Mouse (Mus musculus): ENCODE data around the gene Dhx37. TPM values are rescaled to one million over a fixed set of nuclear protein-coding genes. Genes with fewer than 3 reads are reported as not detected.

The Dhx37 gene
- polyA plus RNA-seq, 1 experiment from 2014 or later: 11.4 TPM

- peaks cover 47% of the 10 kb centered on the region for H3K4me1 ChIP-seq
- H3K4me3 ChIP-seq: no peak overlapping the region
- no peak for ATAC-seq
- H3K27ac ChIP-seq: no peak overlapping the region
- H3K27me3 ChIP-seq (replicated peaks): no peaks in the 10 kb centered on the region
- H3K4me2 ChIP-seq: no peak overlapping the region
- no peak overlapping the region for H3K9ac ChIP-seq
- 88% methylated on average over 4 of the region's 4 CpGs for WGBS (ENCODE audit: insufficient replicate concordance)
- H3K36me3 ChIP-seq: no peaks in the 10 kb centered on the region
- no peaks in the 10 kb centered on the region for H3K9me3 ChIP-seq (replicated peaks)
Observed at GRCm38 (mm10) chr5:125470713-125471112, 36.8 kb upstream of the Dhx37 start.

- no peak for ATAC-seq
- no peaks in the 10 kb centered on the region for H3K27me3 ChIP-seq (replicated peaks)
- H3K27ac ChIP-seq: peak overlapping the region; percentile 3
- H3K9me3 ChIP-seq (replicated peaks): no peaks in the 10 kb centered on the region
- 87% methylated on average over 14 of the region's 14 CpGs for WGBS (ENCODE audit: insufficient replicate concordance)
- H3K4me1 ChIP-seq: peaks cover 61% of the 10 kb centered on the region
- no peaks in the 10 kb centered on the region for H3K36me3 ChIP-seq
- no peak overlapping the region for H3K4me2 ChIP-seq
- H3K9ac ChIP-seq: no peak overlapping the region
- no peak overlapping the region for H3K4me3 ChIP-seq
Observed at GRCm38 (mm10) chr5:125467261-125467660, 33.3 kb upstream of the Dhx37 start.

- Histone ChIP-seq H3K4me2 (peak overlapping the region; percentile 72), H3K27me3 (replicated peaks) (no peaks in the 10 kb centered on the region), H3K9ac (peak overlapping the region; percentile 65; the same call in 1 of the 2 replicates), H3K9me3 (replicated peaks) (no peaks in the 10 kb centered on the region), H3K36me3 (no peaks in the 10 kb centered on the region), H3K4me1 (peaks cover 68% of the 10 kb centered on the region), H3K27ac (peak overlapping the region; percentile 75), H3K4me3 (peak overlapping the region; percentile 54; the same call in 1 of the 2 replicates)
- no peak for ATAC-seq
- WGBS (ENCODE audit: insufficient replicate concordance): 82% methylated on average over 5 of the region's 5 CpGs
Observed at GRCm38 (mm10) chr5:125466483-125466882, 32.6 kb upstream of the Dhx37 start.

- Histone ChIP-seq H3K4me2 (peak overlapping the region; percentile 72), H3K27me3 (replicated peaks) (no peaks in the 10 kb centered on the region), H3K4me1 (peaks cover 71% of the 10 kb centered on the region), H3K4me3 (peak overlapping the region; percentile 54), H3K9ac (peak overlapping the region; percentile 65), H3K9me3 (replicated peaks) (no peaks in the 10 kb centered on the region), H3K27ac (peak overlapping the region; percentile 75), H3K36me3 (no peaks in the 10 kb centered on the region)
- WGBS (ENCODE audit: insufficient replicate concordance): under 1% methylated on average over 25 of the region's 25 CpGs
- ATAC-seq: peak; percentile 99
Observed at GRCm38 (mm10) chr5:125465701-125466106, 31.8 kb upstream of the Dhx37 start.

GRCm38 (mm10) chr5:125465192-125465591 lies 31.3 kb upstream of the Dhx37 start:
- Histone ChIP-seq H3K4me3 (peak overlapping the region; percentile 54), H3K9me3 (replicated peaks) (no peaks in the 10 kb centered on the region), H3K36me3 (no peaks in the 10 kb centered on the region), H3K9ac (peak overlapping the region; percentile 59), H3K4me2 (peak overlapping the region; percentile 72), H3K4me1 (peaks cover 65% of the 10 kb centered on the region), H3K27ac (peak overlapping the region; percentile 75), H3K27me3 (replicated peaks) (no peaks in the 10 kb centered on the region)
- WGBS (ENCODE audit: insufficient replicate concordance): 34% methylated on average over 7 of the region's 7 CpGs
- no peak for ATAC-seq

- Histone ChIP-seq H3K9me3 (replicated peaks) (no peaks in the 10 kb centered on the region), H3K36me3 (no peaks in the 10 kb centered on the region), H3K27ac (peak overlapping the region; percentile 18; the same call in 1 of the 2 replicates), H3K4me3 (peak overlapping the region; percentile 2; the same call in 1 of the 2 replicates), H3K4me1 (peaks cover 68% of the 10 kb centered on the region), H3K4me2 (peak overlapping the region; percentile 48), H3K27me3 (replicated peaks) (no peaks in the 10 kb centered on the region), H3K9ac (no peak overlapping the region)
- WGBS (ENCODE audit: insufficient replicate concordance): 22% methylated on average over 10 of the region's 10 CpGs
- ATAC-seq: no peak
Observed at GRCm38 (mm10) chr5:125461868-125462445, 28.0 kb upstream of the Dhx37 start.

- H3K4me1 ChIP-seq: peaks cover 71% of the 10 kb centered on the region
- 67% methylated on average over 3 of the region's 3 CpGs for WGBS (ENCODE audit: insufficient replicate concordance)
- no peak for ATAC-seq
Observed at GRCm38 (mm10) chr5:125460574-125460973, 26.7 kb upstream of the Dhx37 start.

GRCm38 (mm10) chr5:125457538-125457937 lies 23.6 kb upstream of the Dhx37 start:
- Histone ChIP-seq H3K4me1 (peaks cover 57% of the 10 kb centered on the region), H3K4me2 (peak overlapping the region; percentile 26), H3K4me3 (no peak overlapping the region), H3K9me3 (replicated peaks) (no peaks in the 10 kb centered on the region), H3K27ac (peak overlapping the region; percentile 63), H3K36me3 (peaks cover 37% of the 10 kb centered on the region), H3K9ac (no peak overlapping the region; the same call in 1 of the 2 replicates), H3K27me3 (replicated peaks) (no peaks in the 10 kb centered on the region)
- ATAC-seq: peak; percentile 59
- WGBS (ENCODE audit: insufficient replicate concordance): 29% methylated on average over 6 of the region's 6 CpGs

More at GRCm38 (mm10) chr5:125460574-125460973, 26.7 kb upstream of the Dhx37 start:
- H3K27me3 ChIP-seq (replicated peaks): no peaks in the 10 kb centered on the region
- no peak overlapping the region for H3K27ac ChIP-seq
- H3K36me3 ChIP-seq: peaks cover 9% of the 10 kb centered on the region; the same call in 1 of the 2 replicates
- no peak overlapping the region for H3K4me2 ChIP-seq
- no peak overlapping the region for H3K9ac ChIP-seq
- H3K4me3 ChIP-seq: no peak overlapping the region
- no peaks in the 10 kb centered on the region for H3K9me3 ChIP-seq (replicated peaks)

- Histone ChIP-seq H3K9ac (0 out of 2 replicates have a peak overlapping the region, but pooled peaks have one; percentile 1), H3K27ac (peak overlapping the region; percentile 55), H3K27me3 (replicated peaks) (no peaks in the 10 kb centered on the region), H3K4me2 (no peak overlapping the region), H3K4me3 (no peak overlapping the region), H3K36me3 (peaks cover 49% of the 10 kb centered on the region), H3K4me1 (peaks cover 44% of the 10 kb centered on the region), H3K9me3 (replicated peaks) (no peaks in the 10 kb centered on the region)
- WGBS (ENCODE audit: insufficient replicate concordance): 42% methylated on average over 6 of the region's 6 CpGs
- ATAC-seq: peak; percentile 66
Observed at GRCm38 (mm10) chr5:125456100-125456499, 22.2 kb upstream of the Dhx37 start.

- Histone ChIP-seq H3K9me3 (replicated peaks) (no peaks in the 10 kb centered on the region), H3K4me3 (no peak overlapping the region), H3K4me1 (peaks cover 49% of the 10 kb centered on the region), H3K36me3 (peaks cover 49% of the 10 kb centered on the region), H3K27me3 (replicated peaks) (no peaks in the 10 kb centered on the region), H3K9ac (no peak overlapping the region), H3K4me2 (no peak overlapping the region), H3K27ac (no peak overlapping the region)
- 69% methylated on average over 9 of the region's 9 CpGs for WGBS (ENCODE audit: insufficient replicate concordance)
- ATAC-seq: peak; percentile 34; the same call in 1 of the 2 replicates
Observed at GRCm38 (mm10) chr5:125452573-125452972, 18.7 kb upstream of the Dhx37 start.

GRCm38 (mm10) chr5:125449306-125449705 lies 15.4 kb upstream of the Dhx37 start:
- Histone ChIP-seq H3K4me2 (no peak overlapping the region), H3K4me3 (no peak overlapping the region), H3K9ac (no peak overlapping the region), H3K36me3 (peaks cover 27% of the 10 kb centered on the region), H3K4me1 (peaks cover 55% of the 10 kb centered on the region), H3K9me3 (replicated peaks) (no peaks in the 10 kb centered on the region), H3K27ac (no peak overlapping the region), H3K27me3 (replicated peaks) (no peaks in the 10 kb centered on the region)
- WGBS (ENCODE audit: insufficient replicate concordance): 67% methylated on average over 5 of the region's 5 CpGs
- ATAC-seq: no peak

- Histone ChIP-seq H3K4me3 (no peak overlapping the region), H3K4me2 (no peak overlapping the region), H3K27me3 (replicated peaks) (no peaks in the 10 kb centered on the region), H3K9me3 (replicated peaks) (no peaks in the 10 kb centered on the region), H3K4me1 (peaks cover 62% of the 10 kb centered on the region), H3K36me3 (peaks cover 23% of the 10 kb centered on the region), H3K27ac (no peak overlapping the region), H3K9ac (no peak overlapping the region)
- ATAC-seq: no peak
- WGBS (ENCODE audit: insufficient replicate concordance): 59% methylated on average over 4 of the region's 4 CpGs
Observed at GRCm38 (mm10) chr5:125448631-125449030, 14.7 kb upstream of the Dhx37 start.

All from liver, embryonic 12.5 days (tissue).